Mouse (Mus musculus) forebrain, embryonic 13.5 days (tissue): ENCODE measurements at regions not wholly inside any gene's neighbourhood (a gene's known extent, or its start where the extent isn't known, plus 50 kb on each side); places are given as distances from the start of the nearest gene placed in this dataset.
"Not testable (repeated sequence)": the region's sequence is repeated elsewhere in the genome, so short reads cannot be mapped to it uniquely, and the experiment has no call there.

Experiments used
- ATAC-seq: fragments of 200-750 bp; cut with Nextera tagmentation; 2 replicates; pipeline ENCODE4 v1.8.0; 2017
- H3K27ac ChIP-seq: fragments of 300-500 bp; sonication (generic); 2 replicates; pipeline ENCODE4 v1.5.1; 2015; ENCODE audit warnings: inconsistent platforms, mild to moderate bottlenecking, moderate library complexity
- H3K27me3 ChIP-seq: fragments of 300-500 bp; sonication (generic); 2 replicates; pipeline ENCODE4 v1.6.1; 2015; ENCODE audit warnings: mild to moderate bottlenecking, inconsistent platforms
- H3K36me3 ChIP-seq: fragments of 300-500 bp; sonication (generic); 2 replicates; pipeline ENCODE4 v1.6.1; 2015; ENCODE audit warnings: mild to moderate bottlenecking, inconsistent platforms; ENCODE audit not compliant: poor library complexity, severe bottlenecking
- H3K4me1 ChIP-seq: fragments of 300-500 bp; sonication (generic); 2 replicates; pipeline ENCODE4 v1.6.1; 2015; ENCODE audit warnings: inconsistent platforms
- H3K4me2 ChIP-seq: fragments of 300-500 bp; sonication (generic); 2 replicates; pipeline ENCODE4 v1.6.1; 2015; ENCODE audit warnings: inconsistent platforms, mild to moderate bottlenecking, moderate library complexity
- H3K4me3 ChIP-seq: fragments of 300-500 bp; sonication (generic); 2 replicates; pipeline ENCODE4 v1.5.1; 2015; ENCODE audit warnings: mild to moderate bottlenecking, inconsistent platforms
- H3K9ac ChIP-seq: fragments of 300-500 bp; sonication (generic); 2 replicates; pipeline ENCODE4 v1.6.1; 2015; ENCODE audit warnings: mild to moderate bottlenecking, inconsistent platforms
- H3K9me3 ChIP-seq: fragments of 300-500 bp; sonication (generic); replicated peaks from 2 replicates; pipeline ENCODE4 v1.6.1; 2016; ENCODE audit warnings: inconsistent platforms
- WGBS: fragments of 180-500 bp; shearing (Covaris S2); methylation state at CpG from one replicate; pipeline ENCODE4 v1.1.7; 2015; 5-methylcytosine and 5-hydroxymethylcytosine counted together

- Histone ChIP-seq H3K9me3 (no peaks in the 10 kb centered on the region; the same call in 1 of the 2 replicates), H3K27me3 (no peaks in the 10 kb centered on the region), H3K4me3 (no peak overlapping the region), H3K36me3 (no peaks in the 10 kb centered on the region), H3K9ac (no peak overlapping the region), H3K27ac (no peak overlapping the region), H3K4me1 (no peaks in the 10 kb centered on the region), H3K4me2 (no peak overlapping the region)
- 86% methylated on average over 3 of the region's 3 CpGs for WGBS
- no peak for ATAC-seq
Measured at GRCm38 (mm10) chr10:123888681-123889172, 624.9 kb downstream of the Fam19a2 start.

GRCm38 (mm10) chr10:123919054-123919453, 655.3 kb downstream of the Fam19a2 start:
- no peak for ATAC-seq
- no peaks in the 10 kb centered on the region for H3K4me1 ChIP-seq
- H3K27ac ChIP-seq: no peak overlapping the region
- H3K9ac ChIP-seq: no peak overlapping the region
- no peak overlapping the region for H3K4me2 ChIP-seq
- no peaks in the 10 kb centered on the region for H3K27me3 ChIP-seq
- no peaks in the 10 kb centered on the region for H3K36me3 ChIP-seq
- no peaks in the 10 kb centered on the region for H3K9me3 ChIP-seq
- H3K4me3 ChIP-seq: no peak overlapping the region

- Histone ChIP-seq H3K4me3 (no peak overlapping the region), H3K4me2 (no peak overlapping the region), H3K27ac (no peak overlapping the region), H3K36me3 (no peaks in the 10 kb centered on the region), H3K9ac (no peak overlapping the region), H3K9me3 (no peaks in the 10 kb centered on the region), H3K27me3 (no peaks in the 10 kb centered on the region), H3K4me1 (no peaks in the 10 kb centered on the region)
- 72% methylated on average over 1 of the region's 1 CpGs for WGBS
- no peak for ATAC-seq
Measured at GRCm38 (mm10) chr10:123929955-123930354, 666.2 kb downstream of the Fam19a2 start.

- H3K27me3 ChIP-seq, ATAC-seq, H3K9me3 ChIP-seq, H3K4me2 ChIP-seq, H3K4me3 ChIP-seq, H3K36me3 ChIP-seq, H3K9ac ChIP-seq, H3K27ac ChIP-seq, H3K4me1 ChIP-seq: not testable (repeated sequence)
- 33% methylated on average over 4 of the region's 4 CpGs for WGBS
Measured at GRCm38 (mm10) chr10:123938732-123939131, 674.9 kb downstream of the Fam19a2 start.
